Mouse (Mus musculus) testis, adult 2 months (tissue): ENCODE data around the gene Mgat5.

Experiments
- CTCF ChIP-seq: fragments of 200-500 bp; IDR thresholded peaks from 2 replicates; pipeline ENCODE4 v1.5.1; 2012; ENCODE audit warnings: low read depth, mild to moderate bottlenecking, inconsistent platforms, low read length, moderate library complexity; ENCODE audit not compliant: control insufficient read depth, insufficient read depth, insufficient replicate concordance
- POLR2A ChIP-seq: fragments of 200-500 bp; IDR thresholded peaks from 2 replicates; pipeline ENCODE4 v1.6.1; 2012; ENCODE audit warnings: low read depth, mild to moderate bottlenecking, inconsistent platforms, low read length, moderate library complexity; ENCODE audit not compliant: control insufficient read depth

DNA sequence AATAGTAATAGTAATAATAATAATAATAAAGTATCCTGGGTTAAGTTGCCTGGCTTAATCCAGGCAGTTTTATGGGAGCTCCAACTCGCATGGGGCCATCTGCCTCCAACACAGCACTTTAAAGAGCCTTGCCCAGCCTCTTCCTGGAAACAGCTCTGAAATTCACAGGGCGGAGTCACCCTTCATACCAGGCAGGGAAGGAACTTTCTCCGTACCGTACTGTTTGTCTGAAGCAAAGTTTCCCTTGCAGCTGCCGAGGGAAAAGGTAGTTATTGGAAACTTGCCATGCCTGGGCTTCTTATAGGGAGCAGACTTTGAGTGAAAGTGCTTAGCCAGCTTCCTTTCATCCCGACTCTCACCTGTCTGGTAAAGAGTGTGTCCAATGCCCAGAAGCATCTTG lies 232.3 kb downstream of the Mgat5 start:
- TF ChIP-seq POLR2A, result no peak
- TF ChIP-seq CTCF, result no peak
